Mouse (Mus musculus) ES-E14 (cell line): ENCODE measurements around the gene Sema6c.

ENCODE experiments used
- MAFK ChIP-seq: IDR thresholded peaks from 2 replicates; pipeline ENCODE4 v1.6.1; 2014; ENCODE audit warnings: mild to moderate bottlenecking, low read depth, low read length, inconsistent platforms; ENCODE audit not compliant: insufficient read depth
- ZC3H11A ChIP-seq: IDR thresholded peaks from 2 replicates; pipeline ENCODE4 v1.6.1; 2012; ENCODE audit warnings: low read depth, mild to moderate bottlenecking, inconsistent platforms, low read length, borderline replicate concordance
- ZNF384 ChIP-seq: IDR thresholded peaks from 2 replicates; pipeline ENCODE4 v1.6.1; 2012; ENCODE audit warnings: low read depth, low read length, inconsistent platforms

GRCm38 (mm10) chr3:95217255-95218134, 57.2 kb downstream of the Sema6c start, which contains the start of gene Gabpb2:
- TF ChIP-seq MAFK = no peak
- TF ChIP-seq ZC3H11A = no peak
- 0 out of 2 replicates have a peak, but pooled peaks have one; percentile 32 for TF ChIP-seq ZNF384
